ENCODE assay signal across 7 mouse cellular contexts in genomic region chr19:4810746-4811062, GRCm38 (mm10). TPM values are rescaled to one million over a fixed set of nuclear protein-coding genes. Genes with fewer than 3 reads are reported as not detected.
DNase-seq lines count a peak whose midpoint lies in the region; ATAC-seq and TF ChIP-seq lines count a peak whose summit lies in the region.

No protein-coding gene starts in this region.

- H3K9me3 ChIP-seq in embryonic facial prominence, embryonic 14.5 days (ENCODE audit: control insufficient read depth, low read length) = no peaks in the 10 kb centered on the region
- H3K9me3 ChIP-seq in intestine, embryonic 15.5 days = 0 out of 2 replicates have a peak, but pooled peaks cover under 1% of the 10 kb centered on the region
- H3K9me3 ChIP-seq in neural tube, embryonic 14.5 days (ENCODE audit: control insufficient read depth, low read length) = no peaks in the 10 kb centered on the region

- DNase-seq in lung, adult 2 months = no peak
- no peak for DNase-seq in lung, postnatal 14 days
- DNase-seq in embryonic facial prominence, embryonic 14.5 days (ENCODE audit: low spot score) = no peak
- no peak for DNase-seq in embryo, embryonic 11 days
- DNase-seq in right cerebral cortex, adult 18-20 months = no peak

- ATAC-seq in embryonic facial prominence, embryonic 14.5 days (ENCODE audit: low read depth) = no peak
- no peak for ATAC-seq in intestine, embryonic 15.5 days
- ATAC-seq in neural tube, embryonic 14.5 days (ENCODE audit: low read depth) = no peak

- peaks cover 5% of the 10 kb centered on the region for H3K4me1 ChIP-seq in lung, adult 2 months (ENCODE audit: control insufficient read depth, insufficient read depth, low read length)
- H3K4me1 ChIP-seq in embryonic facial prominence, embryonic 14.5 days (ENCODE audit: control insufficient read depth, insufficient read depth, low read length) = peaks cover 17% of the 10 kb centered on the region
- H3K4me1 ChIP-seq in intestine, embryonic 15.5 days (replicated peaks) = peaks cover 7% of the 10 kb centered on the region
- peaks cover 12% of the 10 kb centered on the region for H3K4me1 ChIP-seq in neural tube, embryonic 14.5 days (ENCODE audit: control insufficient read depth, insufficient read depth, low read length)

- peak overlapping the region; percentile 94; the same call in 1 of the 2 replicates for H3K27ac ChIP-seq in embryonic facial prominence, embryonic 14.5 days (replicated peaks; ENCODE audit: low read depth, low read length)
- peak overlapping the region; percentile 94 for H3K27ac ChIP-seq in intestine, embryonic 15.5 days
- peak overlapping the region; percentile 95 for H3K27ac ChIP-seq in neural tube, embryonic 14.5 days (ENCODE audit: low read depth, low read length)

- H3K4me3 ChIP-seq in lung, adult 2 months (replicated peaks; ENCODE audit: extremely low read depth, low read depth, low read length) = peak overlapping the region; percentile 86
- peak overlapping the region; percentile 75 for H3K4me3 ChIP-seq in embryonic facial prominence, embryonic 14.5 days (ENCODE audit: low read depth, low read length)
- H3K4me3 ChIP-seq in intestine, embryonic 15.5 days (replicated peaks) = peak overlapping the region; percentile 78
- H3K4me3 ChIP-seq in neural tube, embryonic 14.5 days (ENCODE audit: low read depth, low read length) = peak overlapping the region; percentile 68

- WGBS in lung, adult 2 months = under 1% methylated on average over 17 of the region's 17 CpGs
- WGBS in embryonic facial prominence, embryonic 14.5 days = under 1% methylated on average over 14 of the region's 17 CpGs
- WGBS in intestine, embryonic 15.5 days = 0% methylated on average over 16 of the region's 17 CpGs
- 2% methylated on average over 16 of the region's 17 CpGs for WGBS in neural tube, embryonic 14.5 days

- no peaks in the 10 kb centered on the region for H3K36me3 ChIP-seq in embryonic facial prominence, embryonic 14.5 days (ENCODE audit: control insufficient read depth, insufficient read depth, low read length)
- H3K36me3 ChIP-seq in intestine, embryonic 15.5 days = no peaks in the 10 kb centered on the region
- no peaks in the 10 kb centered on the region for H3K36me3 ChIP-seq in neural tube, embryonic 14.5 days (ENCODE audit: control insufficient read depth, insufficient read depth, low read length)

- TF ChIP-seq CTCF in lung, adult 2 months (IDR thresholded peaks at IDR 0.05; ENCODE audit: insufficient read depth, low read length) = no peak

- peak overlapping the region; percentile 76 for H3K4me2 ChIP-seq in embryonic facial prominence, embryonic 14.5 days (ENCODE audit: low read depth, low read length)
- peak overlapping the region; percentile 75 for H3K4me2 ChIP-seq in intestine, embryonic 15.5 days (replicated peaks)
- H3K4me2 ChIP-seq in neural tube, embryonic 14.5 days (ENCODE audit: low read depth, low read length) = peak overlapping the region; percentile 95

- peak overlapping the region; percentile 72 for H3K9ac ChIP-seq in embryonic facial prominence, embryonic 14.5 days (ENCODE audit: low read depth, low read length)
- H3K9ac ChIP-seq in intestine, embryonic 15.5 days = peak overlapping the region; percentile 68
- peak overlapping the region; percentile 69 for H3K9ac ChIP-seq in neural tube, embryonic 14.5 days (replicated peaks; ENCODE audit: low read depth, low read length)

- H3K27me3 ChIP-seq in embryonic facial prominence, embryonic 14.5 days (replicated peaks; ENCODE audit: control insufficient read depth, insufficient read depth, low read length) = no peaks in the 10 kb centered on the region
- H3K27me3 ChIP-seq in intestine, embryonic 15.5 days (replicated peaks) = no peaks in the 10 kb centered on the region
- no peaks in the 10 kb centered on the region for H3K27me3 ChIP-seq in neural tube, embryonic 14.5 days (ENCODE audit: control insufficient read depth, insufficient read depth, low read length)

- TF ChIP-seq POLR2A in lung, adult 2 months (IDR thresholded peaks at IDR 0.05; ENCODE audit: borderline replicate concordance, extremely low read depth, low read depth, low read length) = no peak

RNA-seq across cellular contexts. Expression of gene Gm21992, which starts 0.7 kb away (rescaled TPM):
- 7.6 and 13.5 TPM in 2 replicates for polyA plus RNA-seq in lung, adult 2 months (2012; rRNA removed)
- polyA plus RNA-seq in embryonic facial prominence, embryonic 14.5 days (2014; fragmentation: Nextera tagmentation; extraction: Ambion mirVana) = 14.9 and 17.1 TPM in 2 replicates
- polyA plus RNA-seq in intestine, embryonic 15.5 days (2015; fragmentation: Nextera tagmentation; extraction: Ambion mirVana) = 32.4 and 35.3 TPM in 2 replicates
- polyA plus RNA-seq in neural tube, embryonic 14.5 days (2014; fragmentation: Nextera tagmentation; extraction: Ambion mirVana) = 13.4 and 21.0 TPM in 2 replicates

RNA-seq across cellular contexts. Expression of gene Rbm14, which starts 0.7 kb away (rescaled TPM):
- 42.4 and 52.1 TPM in 2 replicates for polyA plus RNA-seq in lung, adult 2 months (2012; rRNA removed)
- polyA plus RNA-seq in embryonic facial prominence, embryonic 14.5 days (2014; fragmentation: Nextera tagmentation; extraction: Ambion mirVana) = 61.5 and 65.3 TPM in 2 replicates
- polyA plus RNA-seq in intestine, embryonic 15.5 days (2015; fragmentation: Nextera tagmentation; extraction: Ambion mirVana) = 73.6 and 80.0 TPM in 2 replicates
- 54.6 and 61.1 TPM in 2 replicates for polyA plus RNA-seq in neural tube, embryonic 14.5 days (2014; fragmentation: Nextera tagmentation; extraction: Ambion mirVana)

RNA-seq across cellular contexts. Expression of gene Rbm4, which starts 17.0 kb away (rescaled TPM):
- polyA plus RNA-seq in lung, adult 2 months (2012; rRNA removed) = 28.6 and 36.1 TPM in 2 replicates
- polyA plus RNA-seq in embryonic facial prominence, embryonic 14.5 days (2014; fragmentation: Nextera tagmentation; extraction: Ambion mirVana) = 68.6 and 72.0 TPM in 2 replicates
- 43.8 and 51.0 TPM in 2 replicates for polyA plus RNA-seq in intestine, embryonic 15.5 days (2015; fragmentation: Nextera tagmentation; extraction: Ambion mirVana)
- polyA plus RNA-seq in neural tube, embryonic 14.5 days (2014; fragmentation: Nextera tagmentation; extraction: Ambion mirVana) = 81.1 and 95.9 TPM in 2 replicates

RNA-seq across cellular contexts. Expression of gene Ccs, which starts 28.4 kb away (rescaled TPM):
- 32.5 and 44.7 TPM in 2 replicates for polyA plus RNA-seq in lung, adult 2 months (2012; rRNA removed)
- 48.3 and 54.1 TPM in 2 replicates for polyA plus RNA-seq in embryonic facial prominence, embryonic 14.5 days (2014; fragmentation: Nextera tagmentation; extraction: Ambion mirVana)
- polyA plus RNA-seq in intestine, embryonic 15.5 days (2015; fragmentation: Nextera tagmentation; extraction: Ambion mirVana) = 51.3 and 56.7 TPM in 2 replicates
- 36.4 and 38.1 TPM in 2 replicates for polyA plus RNA-seq in neural tube, embryonic 14.5 days (2014; fragmentation: Nextera tagmentation; extraction: Ambion mirVana)

RNA-seq across cellular contexts. Expression of gene Ccdc87, which starts 28.5 kb away (rescaled TPM):
- 0.33 and 0.46 TPM in 2 replicates for polyA plus RNA-seq in lung, adult 2 months (2012; rRNA removed)
- 0.54 and 0.64 TPM in 2 replicates for polyA plus RNA-seq in embryonic facial prominence, embryonic 14.5 days (2014; fragmentation: Nextera tagmentation; extraction: Ambion mirVana)
- not detected in 2 replicates for polyA plus RNA-seq in intestine, embryonic 15.5 days (2015; fragmentation: Nextera tagmentation; extraction: Ambion mirVana)
- 0.48 and 0.58 TPM in 2 replicates for polyA plus RNA-seq in neural tube, embryonic 14.5 days (2014; fragmentation: Nextera tagmentation; extraction: Ambion mirVana)
